Mouse (Mus musculus) regulatory T cell (primary cell): ENCODE data around the gene Hnrnpf.

Experiments
- in situ Hi-C: fragments of 300-600 bp; cut with MboI, MseI; formaldehyde crosslinking; loops from one replicate; pipeline ENCODE4 v1.15.1; 2025; ENCODE audit warnings: high pct_unique_total_duplicates

Hnrnpf gene

GRCm38 (mm10) chr6:117890257-117890656 lies 9.9 kb upstream of the Hnrnpf start:
- in situ Hi-C loops = loop anchor here (25.0 kb wide), 1 partner anchor 1497 kb away; no protein-coding TSS in a partner anchor

DNA sequence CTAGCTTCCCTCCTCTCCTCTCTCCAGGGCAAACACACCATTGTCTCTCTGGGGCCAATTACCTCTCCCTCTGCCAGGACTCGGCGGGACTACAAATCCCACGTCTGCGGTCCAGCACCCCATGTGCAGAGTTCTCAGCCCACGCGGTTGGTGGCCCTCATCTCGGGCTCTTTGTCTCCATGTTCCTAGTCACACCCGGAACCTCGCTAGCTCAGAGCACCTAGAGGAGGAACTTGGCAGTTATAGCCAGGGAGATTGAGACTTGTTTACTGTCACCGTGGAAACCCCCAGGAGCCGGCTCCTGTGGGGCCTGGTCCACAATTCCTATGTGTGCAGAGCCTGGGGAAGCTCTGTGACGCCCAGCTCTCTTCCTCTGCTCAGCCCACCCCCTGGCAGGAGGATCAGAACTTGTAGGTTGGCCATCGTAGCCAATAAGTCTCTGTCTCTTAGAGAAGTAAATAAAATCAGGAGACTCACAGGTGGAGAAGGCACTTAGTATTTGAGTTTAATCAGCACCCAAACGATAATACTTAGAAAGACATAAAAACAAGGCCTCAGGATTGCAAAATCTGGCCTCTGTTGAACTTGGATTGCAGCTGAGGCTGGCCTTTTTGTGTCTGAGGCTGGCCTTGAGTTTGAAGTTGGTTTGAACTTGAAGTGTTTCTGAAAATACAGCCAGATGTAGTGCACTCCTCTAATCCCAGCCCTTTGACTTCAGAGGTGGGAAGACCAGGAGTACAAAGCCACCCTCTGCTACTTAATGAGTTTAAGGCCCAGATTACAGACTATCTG lies 8.6 kb upstream of the Hnrnpf start:
- in situ Hi-C loops = loop anchor here (25.0 kb wide), 1 partner anchor 1496 kb away; no protein-coding TSS in a partner anchor

GRCm38 (mm10) chr6:117892386-117892785 lies 7.7 kb upstream of the Hnrnpf start:
- in situ Hi-C loops = loop anchor here (25.0 kb wide), 1 partner anchor 1495 kb away; no protein-coding TSS in a partner anchor

GRCm38 (mm10) chr6:117893435-117893834 lies 6.7 kb upstream of the Hnrnpf start:
- in situ Hi-C loops = loop anchor here (25.0 kb wide), 1 partner anchor 1494 kb away; no protein-coding TSS in a partner anchor

GRCm38 (mm10) chr6:117897800-117898199 lies 2.3 kb upstream of the Hnrnpf start:
- in situ Hi-C loops = loop anchor here (25.0 kb wide), 1 partner anchor 1490 kb away; no protein-coding TSS in a partner anchor

DNA sequence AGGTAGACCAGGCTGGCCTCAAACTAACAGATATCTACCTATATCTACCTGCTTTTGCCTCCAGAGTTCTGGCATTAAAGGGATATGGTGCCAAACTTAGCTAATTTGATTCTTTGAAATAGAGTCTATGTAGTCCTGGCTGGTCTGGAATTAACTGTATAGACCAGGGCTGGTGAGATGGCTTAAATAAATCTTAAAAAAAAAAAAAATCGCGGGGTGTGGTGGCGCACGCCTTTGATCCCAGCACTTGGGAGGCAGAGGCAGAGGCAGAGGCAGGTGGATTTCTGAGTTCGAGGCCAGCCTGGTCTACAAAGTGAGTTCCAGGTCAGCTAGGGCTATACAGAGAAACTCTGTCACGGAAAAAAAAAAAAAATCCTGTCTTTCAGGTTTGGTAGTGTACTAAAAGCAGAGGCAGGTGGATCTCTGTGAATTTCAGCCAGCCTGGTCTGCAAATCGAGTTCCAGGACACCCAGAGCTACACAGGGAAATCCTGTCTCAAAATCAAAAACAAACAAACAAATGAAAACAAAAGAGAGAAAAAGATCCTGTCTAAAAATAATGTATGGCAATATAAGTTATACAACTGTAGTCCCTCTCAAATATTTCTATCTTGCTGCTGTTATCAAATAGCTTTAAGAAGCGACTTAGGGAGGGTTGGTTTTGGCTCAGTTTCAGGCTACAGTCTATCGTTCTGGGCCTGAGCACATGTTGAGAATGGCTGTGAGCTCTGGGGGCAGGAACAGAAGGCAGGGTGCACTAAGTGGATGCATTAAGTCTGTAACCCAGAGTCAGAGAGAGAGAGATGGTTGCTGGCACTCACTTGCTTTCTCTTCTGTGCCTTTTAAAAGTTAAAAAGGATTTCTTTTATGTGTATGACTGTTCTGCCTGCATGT lies 1.6 kb downstream of the Hnrnpf start:
- in situ Hi-C loops = loop anchor here (10.0 kb wide), 1 partner anchor 1907 kb away; the partner anchor contains the start of gene Plxnd1

GRCm38 (mm10) chr6:117902556-117902955 lies 2.4 kb downstream of the Hnrnpf start:
- in situ Hi-C loops = loop anchor here (10.0 kb wide), 1 partner anchor 1908 kb away; the partner anchor contains the start of gene Plxnd1

GRCm38 (mm10) chr6:117903836-117904235 lies 3.7 kb downstream of the Hnrnpf start:
- in situ Hi-C loops = loop anchor here (10.0 kb wide), 1 partner anchor 1909 kb away; the partner anchor contains the start of gene Plxnd1

- in situ Hi-C loops = loop anchor here (10.0 kb wide), 1 partner anchor 1911 kb away; the partner anchor contains the start of gene Plxnd1
Measured at GRCm38 (mm10) chr6:117905260-117905930, 5.3 kb downstream of the Hnrnpf start.

DNA sequence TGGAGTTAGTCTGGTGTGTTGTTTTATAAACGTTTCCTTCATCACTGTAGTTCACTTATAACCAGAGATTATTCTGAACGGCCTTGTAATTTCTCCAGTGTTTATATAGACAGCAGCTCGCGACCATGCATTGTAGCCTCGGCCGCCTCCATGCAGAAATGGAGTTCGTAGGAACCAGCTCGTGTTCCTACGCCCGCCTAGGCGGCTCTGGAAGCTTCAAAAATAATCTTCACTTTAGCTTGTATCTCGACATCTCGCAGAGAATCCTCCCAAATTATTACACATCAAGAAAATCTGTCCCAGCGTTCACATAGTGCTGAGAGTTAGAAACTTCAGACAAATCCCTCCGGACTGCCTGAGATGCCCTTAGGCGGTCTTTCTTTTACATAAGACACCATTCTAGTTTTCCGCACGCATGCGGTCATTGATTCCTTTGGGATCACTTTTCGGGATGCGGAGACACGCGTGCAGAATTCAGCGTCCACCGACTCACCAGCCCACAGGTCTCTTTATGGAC lies 5.9 kb downstream of the Hnrnpf start:
- in situ Hi-C loops = loop anchor here (10.0 kb wide), 1 partner anchor 1911 kb away; the partner anchor contains the start of gene Plxnd1

DNA sequence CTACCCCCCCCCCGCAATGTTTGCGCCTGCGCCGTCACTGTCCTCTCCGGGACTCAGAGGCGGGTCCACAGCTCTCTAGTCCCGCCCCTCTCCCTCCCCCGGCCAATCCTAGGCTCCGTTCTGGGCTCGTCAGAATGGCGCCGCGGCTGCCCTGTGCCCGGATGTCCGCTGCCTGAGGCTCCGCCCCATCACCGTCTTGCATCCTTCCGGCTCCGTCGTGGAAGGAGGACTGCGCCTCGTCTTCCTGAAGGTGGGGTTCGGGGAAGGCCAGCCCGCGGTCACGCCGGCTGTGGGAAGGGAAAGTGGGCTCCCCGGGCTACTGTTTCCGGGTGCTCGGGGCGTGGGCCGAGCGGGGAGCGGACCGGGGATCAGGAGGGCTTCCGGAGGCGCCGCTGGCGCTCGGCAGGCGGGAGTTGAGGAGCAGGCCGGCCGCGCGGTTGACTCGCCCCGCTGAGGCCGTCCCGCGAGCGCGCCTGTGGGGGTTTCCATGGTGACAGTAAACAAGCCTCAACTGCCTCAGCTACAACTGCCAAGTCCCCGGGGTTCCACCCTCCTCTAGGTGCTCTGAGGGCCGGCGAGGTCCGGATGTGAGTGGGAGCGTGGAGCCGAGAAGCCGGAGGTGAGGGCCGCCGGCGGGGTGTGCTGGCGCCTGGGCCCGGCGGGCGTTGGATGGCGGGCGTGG lies 6.6 kb downstream of the Hnrnpf start:
- in situ Hi-C loops = loop anchor here (10.0 kb wide), 1 partner anchor 1912 kb away; the partner anchor contains the start of gene Plxnd1

DNA sequence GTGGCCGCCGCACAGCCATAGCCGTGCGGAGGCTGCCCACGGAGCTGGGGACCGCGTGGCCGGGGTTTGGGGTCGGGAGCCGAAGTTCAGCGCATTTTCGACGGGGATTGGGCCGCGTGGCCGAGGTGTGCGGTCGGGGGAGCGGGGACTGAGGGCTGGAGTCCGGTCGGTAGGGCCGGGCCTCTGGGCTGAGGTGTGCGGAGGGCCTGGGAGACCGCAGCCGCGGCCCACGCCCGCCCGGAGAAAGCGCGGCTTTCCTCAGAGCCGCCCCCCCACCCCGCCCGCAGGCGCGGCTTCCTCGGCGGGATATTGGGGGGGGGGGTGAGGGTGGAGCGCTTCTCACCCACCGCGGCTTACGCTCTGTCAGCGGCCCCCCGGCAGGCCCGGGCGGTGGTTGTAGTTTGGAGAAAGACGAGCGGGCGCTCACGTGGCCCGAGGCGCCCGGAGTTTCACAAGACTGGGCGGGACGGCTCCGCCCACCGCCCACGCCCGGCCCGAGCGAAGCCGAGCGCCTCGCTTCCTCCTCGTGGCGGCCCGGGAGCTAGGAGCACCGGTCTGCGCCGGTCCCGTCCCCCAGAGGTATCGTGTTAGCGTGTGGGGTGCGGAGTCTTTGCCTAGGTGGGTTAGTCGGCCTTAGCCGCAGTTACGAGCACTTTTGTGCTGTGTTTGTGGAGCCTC lies 7.3 kb downstream of the Hnrnpf start:
- in situ Hi-C loops = loop anchor here (10.0 kb wide), 1 partner anchor 1913 kb away; the partner anchor contains the start of gene Plxnd1

DNA sequence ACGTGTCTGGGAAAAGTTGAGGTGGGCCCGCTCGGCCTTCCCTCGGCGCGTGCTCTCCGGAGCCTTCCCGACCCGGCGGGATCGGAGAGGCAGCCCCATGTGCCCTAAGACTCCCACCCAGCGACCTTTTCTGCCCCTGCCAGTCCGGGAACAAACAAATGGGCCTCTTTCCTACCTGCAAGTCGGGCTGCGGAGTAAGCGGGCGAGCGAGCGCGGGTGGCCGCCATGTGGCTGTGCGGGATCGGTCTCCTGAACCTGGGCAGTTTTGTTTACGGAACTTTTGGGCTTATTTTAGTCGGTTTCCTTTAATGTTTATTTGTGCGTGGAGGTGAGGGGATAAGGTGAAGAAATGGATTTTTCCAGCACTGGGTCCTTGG lies 7.8 kb downstream of the Hnrnpf start:
- in situ Hi-C loops = loop anchor here (10.0 kb wide), 1 partner anchor 1913 kb away; the partner anchor contains the start of gene Plxnd1

DNA sequence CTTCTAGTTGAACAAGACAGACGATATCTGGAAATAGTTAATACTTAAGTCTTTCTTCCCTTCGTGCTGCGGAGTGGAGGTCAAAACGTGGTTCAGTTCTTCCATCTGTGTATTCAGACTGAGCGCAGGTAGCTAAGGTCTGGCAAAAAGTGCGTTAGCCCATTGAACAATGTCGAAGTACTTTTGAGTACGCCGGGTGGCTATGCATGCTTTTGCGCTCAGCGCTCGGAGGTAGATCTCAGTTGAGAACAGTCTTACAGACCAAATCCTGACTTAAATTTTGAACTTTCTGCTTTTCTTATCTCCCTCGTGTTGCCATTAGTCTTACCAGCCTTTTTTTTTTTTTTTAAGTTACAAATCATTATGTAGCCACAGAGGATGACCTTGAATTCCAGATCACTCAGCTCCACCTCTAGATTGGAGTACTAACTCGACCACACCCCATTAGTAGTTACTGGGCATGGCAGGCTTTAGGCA lies 8.3 kb downstream of the Hnrnpf start:
- in situ Hi-C loops = loop anchor here (10.0 kb wide), 1 partner anchor 1914 kb away; the partner anchor contains the start of gene Plxnd1

- in situ Hi-C loops = no loop called here
Measured at GRCm38 (mm10) chr6:117910120-117910661, 10.1 kb downstream of the Hnrnpf start.

- in situ Hi-C loops = no loop called here
Measured at GRCm38 (mm10) chr6:117914541-117914940, 14.4 kb downstream of the Hnrnpf start.

GRCm38 (mm10) chr6:117916205-117916736 lies 16.1 kb downstream of the Hnrnpf start:
- in situ Hi-C loops = no loop called here

- in situ Hi-C loops = no loop called here
Measured at GRCm38 (mm10) chr6:117916737-117917426, 16.8 kb downstream of the Hnrnpf start.
